Comparison of ENCODE assay signal across 8 mouse cellular contexts in the genomic region with DNA sequence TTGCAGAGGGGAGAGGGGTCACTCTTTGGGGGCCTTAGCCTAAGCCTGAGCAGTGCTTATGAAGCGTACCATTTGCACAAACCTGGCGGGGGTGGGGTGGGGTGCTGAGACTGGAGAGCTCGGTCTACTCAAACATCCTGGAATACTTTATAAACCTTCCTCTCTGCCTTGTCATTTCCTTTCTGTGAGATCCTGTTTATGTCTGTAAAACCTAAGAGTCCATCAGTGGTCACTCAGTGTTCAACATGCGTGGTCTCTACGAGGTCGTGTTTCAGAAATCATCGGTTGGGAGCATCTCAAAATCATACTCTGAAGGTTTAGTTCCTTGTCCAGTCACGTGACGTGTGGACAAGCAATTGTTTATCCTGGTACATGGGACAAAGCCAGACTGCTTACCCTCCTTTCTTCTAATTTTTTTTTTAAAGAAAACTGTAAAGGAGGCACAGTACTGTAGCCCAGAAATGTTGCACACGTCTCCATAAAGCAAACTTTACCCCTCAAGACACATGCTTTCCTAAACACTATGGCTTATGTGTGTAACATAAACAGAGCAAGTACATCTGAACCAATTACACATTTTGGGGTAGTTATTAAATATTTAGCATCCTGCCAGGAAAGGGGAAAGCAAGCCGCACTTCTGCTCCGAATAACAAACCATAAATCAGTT.
A peak's percentile ranks its signal among the peaks of the same experiment; 100 is the strongest.
DNase-seq lines count a peak whose midpoint lies in the region; ATAC-seq and TF ChIP-seq lines count a peak whose summit lies in the region.

No protein-coding gene starts in this region.

- WGBS in liver, adult 2 months, result 39% methylated on average over 12 of the region's 12 CpGs
- WGBS in forebrain, embryonic 14.5 days, result 14% methylated on average over 12 of the region's 12 CpGs

- no peaks in the 10 kb centered on the region; the same call in 1 of the 2 replicates for H3K4me1 ChIP-seq in liver, adult 2 months (ENCODE audit: control insufficient read depth, insufficient read depth, low read length)
- peaks cover 10% of the 10 kb centered on the region; the same call in 1 of the 2 replicates for H3K4me1 ChIP-seq in forebrain, embryonic 14.5 days (ENCODE audit: control insufficient read depth, insufficient read depth, low read length)

- no peak for TF ChIP-seq POLR2A in liver, adult 2 months (IDR thresholded peaks at IDR 0.05; ENCODE audit: extremely low read depth, insufficient read depth, low read length)

- ATAC-seq in forebrain, embryonic 14.5 days, result peak; percentile 33

- no peak for TF ChIP-seq CTCF in liver, adult 2 months (IDR thresholded peaks at IDR 0.05; ENCODE audit: low read depth, low read length)

- no peaks in the 10 kb centered on the region for H3K9me3 ChIP-seq in forebrain, embryonic 14.5 days (replicated peaks; ENCODE audit: control insufficient read depth, low read length)

- peak; percentile 6 for DNase-seq in liver, adult 2 months (ENCODE audit: extremely low read depth, low read depth, low spot score)
- no peak for DNase-seq in liver
- DNase-seq in forebrain, embryonic 14.5 days (ENCODE audit: low spot score), result peak; percentile 11
- peak; percentile 26 for DNase-seq in kidney, adult 9 months
- peak; percentile 51 for DNase-seq in lung, postnatal 14 days
- DNase-seq in testis, postnatal 10 days (ENCODE audit: low spot score), result peak; percentile 56
- DNase-seq in layer of hippocampus, adult 18-20 months (ENCODE audit: low spot score in 2 of 2), result no peak
- DNase-seq in gastrocnemius, postnatal 10 days, result no peak

- no peaks in the 10 kb centered on the region for H3K36me3 ChIP-seq in liver, adult 2 months (ENCODE audit: control insufficient read depth, insufficient read depth, low read length)
- H3K36me3 ChIP-seq in forebrain, embryonic 14.5 days (ENCODE audit: control insufficient read depth, insufficient read depth, low read length), result no peaks in the 10 kb centered on the region

- H3K27me3 ChIP-seq in liver, adult 2 months (ENCODE audit: control insufficient read depth, insufficient read depth, low read length), result no peaks in the 10 kb centered on the region
- no peaks in the 10 kb centered on the region for H3K27me3 ChIP-seq in forebrain, embryonic 14.5 days (replicated peaks; ENCODE audit: control insufficient read depth, insufficient read depth, low read length)

- peak overlapping the region; percentile 82 for H3K4me3 ChIP-seq in liver, adult 2 months (ENCODE audit: insufficient read depth, low read depth, low read length)
- H3K4me3 ChIP-seq in forebrain, embryonic 14.5 days (ENCODE audit: low read depth, low read length), result peak overlapping the region; percentile 57

- peak overlapping the region; percentile 86 for H3K4me2 ChIP-seq in forebrain, embryonic 14.5 days (ENCODE audit: low read length)

- peak overlapping the region; percentile 80 for H3K9ac ChIP-seq in liver, adult 2 months (ENCODE audit: low read depth, low read length)
- peak overlapping the region; percentile 64 for H3K9ac ChIP-seq in forebrain, embryonic 14.5 days (ENCODE audit: low read length)

- H3K27ac ChIP-seq in liver, adult 2 months (replicated peaks; ENCODE audit: insufficient read depth, low read depth, low read length), result peak overlapping the region; percentile 46; the same call in 1 of the 2 replicates
- H3K27ac ChIP-seq in forebrain, embryonic 14.5 days (ENCODE audit: low read depth, low read length), result peak overlapping the region; percentile 76

- H3K79me2 ChIP-seq in liver, adult 2 months (ENCODE audit: control insufficient read depth, insufficient read depth, low read length), result peaks cover 3% of the 10 kb centered on the region; the same call in 1 of the 2 replicates

Comparison
In these comparisons a context has a peak if more than half of its experiments do, and no peak if none do; other contexts are left out.
1. DNase-seq: peak in liver, adult 2 months (single experiment), forebrain, embryonic 14.5 days (single experiment), kidney, adult 9 months (single experiment), lung, postnatal 14 days (single experiment) and testis, postnatal 10 days (single experiment); none in liver (single experiment), layer of hippocampus, adult 18-20 months (0 of 2) and gastrocnemius, postnatal 10 days (single experiment).